ENCODE assay signal across 18 mouse cellular contexts in the genomic region with DNA sequence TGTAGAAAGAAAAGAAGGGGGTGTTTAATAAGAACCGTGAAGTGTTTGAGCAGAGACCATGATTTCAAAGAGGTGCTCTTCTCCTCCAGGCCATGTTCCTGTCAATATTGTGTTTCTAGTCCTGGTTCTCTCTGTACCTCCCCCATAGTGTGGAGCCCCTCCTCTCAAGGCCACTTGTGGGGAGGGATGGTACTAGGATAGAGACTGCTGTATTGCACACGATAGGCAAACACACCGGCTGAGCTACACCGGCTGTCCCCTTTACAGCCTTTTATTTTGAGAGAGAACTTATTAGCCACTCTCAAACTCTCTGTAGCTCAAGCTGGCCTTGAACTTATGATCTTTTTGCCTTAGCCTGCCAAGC. TPM values are rescaled to one million over a fixed set of nuclear protein-coding genes. Genes with fewer than 3 reads are reported as not detected.
A peak's percentile ranks its signal among the peaks of the same experiment; 100 is the strongest.
DNase-seq lines count a peak whose midpoint lies in the region; ATAC-seq lines count a peak whose summit lies in the region.
"Had no signal": no experiment of that assay in that cellular context is flagged by ENCODE, and none has a peak within 500 bp of the region (broad histone marks: within the 10 kb centered on the region; RNA-seq: fewer than 3 reads in every experiment).

No protein-coding gene starts in this region.

- peak; percentile 73 for ATAC-seq in hindbrain, embryonic 15.5 days (ENCODE audit: low FRiP score, low read depth)
- peak; percentile 57; the same call in 1 of the 2 replicates for ATAC-seq in neural tube, embryonic 13.5 days (ENCODE audit: low read depth)
- ATAC-seq: inflammation-experienced regulatory T-cells, adult 6 months had no signal

- 70% methylated on average over 4 of the region's 4 CpGs for WGBS in hindbrain, embryonic 15.5 days
- WGBS in hindbrain, embryonic 10.5 days, result 84% methylated on average over 4 of the region's 4 CpGs
- 41% methylated on average over 4 of the region's 4 CpGs for WGBS in neural tube, embryonic 13.5 days
- 70% methylated on average over 4 of the region's 4 CpGs for WGBS in limb, embryonic 10.5 days

- no peaks in the 10 kb centered on the region for H3K36me3 ChIP-seq in hindbrain, embryonic 15.5 days
- H3K36me3 ChIP-seq in hindbrain, embryonic 10.5 days, result no peaks in the 10 kb centered on the region
- no peaks in the 10 kb centered on the region for H3K36me3 ChIP-seq in neural tube, embryonic 13.5 days
- no peaks in the 10 kb centered on the region for H3K36me3 ChIP-seq in limb, embryonic 10.5 days
- H3K36me3 ChIP-seq: liver, embryonic 13.5 days had no signal

- H3K27ac ChIP-seq in hindbrain, embryonic 15.5 days (replicated peaks), result peak overlapping the region; percentile 44; the same call in 1 of the 2 replicates
- H3K27ac ChIP-seq in hindbrain, embryonic 10.5 days, result no peak overlapping the region
- H3K27ac ChIP-seq in neural tube, embryonic 13.5 days (replicated peaks), result peak overlapping the region; percentile 66; the same call in 1 of the 2 replicates
- peak overlapping the region; percentile 22; the same call in 1 of the 2 replicates for H3K27ac ChIP-seq in limb, embryonic 10.5 days
- H3K27ac ChIP-seq: layer of hippocampus, adult 2 months; liver, embryonic 13.5 days had no signal

- no peak overlapping the region for H3K9ac ChIP-seq in hindbrain, embryonic 15.5 days
- no peak overlapping the region for H3K9ac ChIP-seq in neural tube, embryonic 13.5 days
- H3K9ac ChIP-seq: liver, embryonic 13.5 days had no signal

- no peak overlapping the region for H3K4me3 ChIP-seq in hindbrain, embryonic 15.5 days
- H3K4me3 ChIP-seq in hindbrain, embryonic 10.5 days, result no peak overlapping the region
- H3K4me3 ChIP-seq in neural tube, embryonic 13.5 days, result no peak overlapping the region
- no peak overlapping the region for H3K4me3 ChIP-seq in limb, embryonic 10.5 days
- H3K4me3 ChIP-seq: layer of hippocampus, adult 2 months; liver, embryonic 13.5 days; megakaryocyte, embryonic 14.5 days had no signal

- H3K4me1 ChIP-seq in hindbrain, embryonic 15.5 days (replicated peaks), result peaks cover 10% of the 10 kb centered on the region; the same call in 1 of the 2 replicates
- peaks cover 24% of the 10 kb centered on the region for H3K4me1 ChIP-seq in hindbrain, embryonic 10.5 days (replicated peaks)
- peaks cover 41% of the 10 kb centered on the region for H3K4me1 ChIP-seq in neural tube, embryonic 13.5 days (replicated peaks)
- H3K4me1 ChIP-seq in limb, embryonic 10.5 days, result peaks cover 26% of the 10 kb centered on the region
- H3K4me1 ChIP-seq: liver, embryonic 13.5 days; megakaryocyte, embryonic 14.5 days had no signal

- no peaks in the 10 kb centered on the region for H3K27me3 ChIP-seq in hindbrain, embryonic 15.5 days
- no peaks in the 10 kb centered on the region for H3K27me3 ChIP-seq in hindbrain, embryonic 10.5 days (ENCODE audit: insufficient read depth, poor library complexity, severe bottlenecking)
- H3K27me3 ChIP-seq in neural tube, embryonic 13.5 days, result no peaks in the 10 kb centered on the region
- H3K27me3 ChIP-seq in limb, embryonic 10.5 days (ENCODE audit: low read depth, poor library complexity, severe bottlenecking), result no peaks in the 10 kb centered on the region
- H3K27me3 ChIP-seq: liver, embryonic 13.5 days; megakaryocyte, embryonic 14.5 days had no signal

- no peak overlapping the region for H3K4me2 ChIP-seq in hindbrain, embryonic 15.5 days
- no peak overlapping the region for H3K4me2 ChIP-seq in neural tube, embryonic 13.5 days
- H3K4me2 ChIP-seq: liver, embryonic 13.5 days had no signal

- no peak for DNase-seq in hindbrain, embryonic 10.5 days (ENCODE audit: low spot score)
- no peak for DNase-seq in neural tube, embryonic 10.5 days (ENCODE audit: extremely low spot score, low spot score)
- DNase-seq in limb, embryonic 10.5 days (ENCODE audit: low spot score), result no peak
- no peak for DNase-seq in right cerebral cortex, postnatal 25 days
- DNase-seq in adrenal gland, postnatal 4 days (ENCODE audit: low spot score in 2 of 2), result no peak
- DNase-seq: adrenal gland, postnatal 36 days; cerebellum, adult 8-10 months; gastrocnemius, postnatal 25 days; kidney, adult 8-10 months; liver, embryonic 13.5 days; lung, postnatal 10 days; spleen, adult 18-20 months; thymus, adult 18-20 months had no signal

- H3K9me3 ChIP-seq in hindbrain, embryonic 15.5 days, result no peaks in the 10 kb centered on the region
- H3K9me3 ChIP-seq in hindbrain, embryonic 10.5 days, result no peaks in the 10 kb centered on the region
- no peaks in the 10 kb centered on the region for H3K9me3 ChIP-seq in neural tube, embryonic 13.5 days
- H3K9me3 ChIP-seq in limb, embryonic 10.5 days (replicated peaks), result no peaks in the 10 kb centered on the region
- H3K9me3 ChIP-seq: liver, embryonic 13.5 days; megakaryocyte, embryonic 14.5 days had no signal

RNA-seq across cellular contexts. Expression of gene Tiam2, which starts 11.1 kb away (rescaled TPM):
- polyA plus RNA-seq in hindbrain, embryonic 15.5 days (2015; fragmentation: Nextera tagmentation; extraction: Ambion mirVana), result 3.9 and 7.3 TPM in 2 replicates
- 4.4 and 4.9 TPM in 2 replicates for polyA plus RNA-seq in hindbrain, embryonic 10.5 days (2016; fragmentation: Nextera tagmentation; extraction: Ambion mirVana)
- polyA plus RNA-seq in neural tube, embryonic 13.5 days (2015; fragmentation: Nextera tagmentation; extraction: Ambion mirVana), result 7.9 and 9.2 TPM in 2 replicates
- 4.2 and 6.3 TPM in 2 replicates for polyA plus RNA-seq in limb, embryonic 10.5 days (2016; fragmentation: Nextera tagmentation; extraction: Ambion mirVana)
- total RNA-seq in adrenal gland, postnatal 4 days (2021), result 10 to 100 TPM; 19.6 to 20.8 TPM
